Mouse (Mus musculus) midbrain, embryonic 15.5 days (tissue): ENCODE results near the gene 1700029P11Rik. TPM values are rescaled to one million over a fixed set of nuclear protein-coding genes. Genes with fewer than 3 reads are reported as not detected.

Source experiments
- ATAC-seq: fragments of 200-750 bp; cut with Nextera tagmentation; replicated peaks from 2 replicates; pipeline ENCODE4 v1.8.0; 2017; ENCODE audit warnings: moderate TSS enrichment
- H3K27ac ChIP-seq: fragments of 300-500 bp; sonication (generic); 2 replicates; pipeline ENCODE4 v1.5.1; 2015; ENCODE audit warnings: mild to moderate bottlenecking, inconsistent platforms
- H3K27me3 ChIP-seq: fragments of 300-500 bp; sonication (generic); replicated peaks from 2 replicates; pipeline ENCODE4 v1.6.1; 2015; ENCODE audit warnings: inconsistent platforms
- H3K36me3 ChIP-seq: fragments of 300-500 bp; sonication (generic); replicated peaks from 2 replicates; pipeline ENCODE4 v1.6.1; 2015; ENCODE audit warnings: inconsistent platforms
- H3K4me1 ChIP-seq: fragments of 300-500 bp; sonication (generic); 2 replicates; pipeline ENCODE4 v1.6.1; 2015; ENCODE audit warnings: inconsistent platforms
- H3K4me2 ChIP-seq: fragments of 300-500 bp; sonication (generic); 2 replicates; pipeline ENCODE4 v1.6.1; 2015; ENCODE audit warnings: inconsistent platforms, mild to moderate bottlenecking, moderate library complexity
- H3K4me3 ChIP-seq: fragments of 300-500 bp; sonication (generic); 2 replicates; pipeline ENCODE4 v1.5.1; 2015; ENCODE audit warnings: mild to moderate bottlenecking, inconsistent platforms
- H3K9ac ChIP-seq: fragments of 300-500 bp; sonication (generic); 2 replicates; pipeline ENCODE4 v1.6.1; 2015; ENCODE audit warnings: mild to moderate bottlenecking, inconsistent platforms
- H3K9me3 ChIP-seq: fragments of 300-500 bp; sonication (generic); 2 replicates; pipeline ENCODE4 v1.6.1; 2016; ENCODE audit warnings: inconsistent platforms
- WGBS: fragments of 180-500 bp; shearing (Covaris S2); methylation state at CpG from one replicate; pipeline ENCODE4 v1.1.7; 2015; ENCODE audit warnings: mixed read lengths; 5-methylcytosine and 5-hydroxymethylcytosine counted together
- polyA plus RNA-seq: library from polyadenylated mRNA; unstranded; fragments of >200 nt; fragmentation: Nextera tagmentation; extraction: Ambion mirVana; gene quantifications from 2 replicates; pipeline ENCODE4 v1.2.1, GENCODE M21; 2015

1700029P11Rik gene
- polyA plus RNA-seq, 1 experiment from 2014 or later, result not detected

- Histone ChIP-seq H3K9me3 (no peaks in the 10 kb centered on the region), H3K27me3 (no peaks in the 10 kb centered on the region), H3K36me3 (peaks cover 7% of the 10 kb centered on the region; the same call in 1 of the 2 replicates), H3K4me2 (no peak overlapping the region), H3K9ac (no peak overlapping the region), H3K4me3 (no peak overlapping the region), H3K27ac (no peak overlapping the region), H3K4me1 (peaks cover 25% of the 10 kb centered on the region)
- WGBS, result 73% methylated on average over 4 of the region's 4 CpGs
- ATAC-seq, result no peak
Measured at GRCm38 (mm10) chr15:82017461-82017860, 37.1 kb downstream of the 1700029P11Rik start.

DNA sequence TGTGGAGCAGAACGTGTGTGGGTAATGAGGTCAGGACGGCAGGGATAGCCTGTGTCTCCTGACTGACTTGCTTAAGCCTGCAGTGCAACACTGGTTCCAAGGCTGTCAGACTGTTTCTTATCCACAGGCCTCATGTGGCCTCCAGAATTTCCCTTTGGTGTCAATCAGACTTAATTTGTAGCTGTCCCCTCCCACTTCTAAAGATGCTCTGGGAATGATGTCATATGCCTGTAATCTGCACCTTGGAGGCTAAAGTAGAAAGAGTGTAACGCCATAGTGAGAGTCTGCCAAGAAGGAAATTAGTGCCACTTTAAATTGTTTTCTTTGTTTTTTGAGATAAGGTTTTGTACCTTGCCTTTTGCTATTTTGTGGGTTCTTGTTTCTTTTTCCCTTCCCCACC is 38.9 kb downstream of the 1700029P11Rik start:
- Histone ChIP-seq H3K9me3 (no peaks in the 10 kb centered on the region), H3K4me1 (peaks cover 22% of the 10 kb centered on the region), H3K4me3 (no peak overlapping the region), H3K27me3 (no peaks in the 10 kb centered on the region), H3K9ac (no peak overlapping the region), H3K27ac (no peak overlapping the region), H3K4me2 (no peak overlapping the region), H3K36me3 (peaks cover 18% of the 10 kb centered on the region; the same call in 1 of the 2 replicates)
- no peak for ATAC-seq
- WGBS, result 87% methylated on average over 3 of the region's 3 CpGs

DNA sequence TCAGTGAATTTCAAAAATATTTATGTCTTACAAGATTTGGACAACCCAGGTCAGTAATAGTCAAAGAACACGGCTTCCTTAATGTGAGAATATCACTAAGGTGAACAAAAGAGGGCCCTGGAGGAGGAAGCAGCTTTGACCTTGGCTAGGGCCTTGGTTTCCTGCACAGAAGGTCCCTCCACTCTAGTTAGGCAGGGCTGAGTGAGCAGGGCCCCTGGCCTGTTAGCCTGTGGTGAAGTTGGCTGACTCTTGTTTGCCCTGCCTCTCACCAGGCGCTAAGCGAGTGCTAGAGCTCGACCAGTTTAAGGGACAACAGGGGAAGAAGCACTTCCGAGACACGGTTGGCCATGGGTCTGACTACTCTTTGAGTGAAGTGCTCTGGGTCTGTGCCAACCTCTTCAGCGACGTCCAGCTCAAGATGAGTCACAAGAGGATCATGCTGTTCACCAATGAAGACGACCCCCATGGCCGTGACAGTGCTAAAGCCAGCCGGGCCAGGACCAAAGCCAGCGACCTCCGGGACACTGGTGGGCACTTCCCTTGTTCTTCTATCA is 42.3 kb downstream of the 1700029P11Rik start:
- peaks cover 47% of the 10 kb centered on the region for H3K36me3 ChIP-seq
- ATAC-seq, result no peak
- H3K4me3 ChIP-seq, result no peak overlapping the region
- no peaks in the 10 kb centered on the region for H3K4me1 ChIP-seq
- H3K4me2 ChIP-seq, result no peak overlapping the region
- no peaks in the 10 kb centered on the region; the same call in 1 of the 2 replicates for H3K9me3 ChIP-seq
- WGBS, result 94% methylated on average over 13 of the region's 13 CpGs
- H3K27me3 ChIP-seq, result no peaks in the 10 kb centered on the region
- no peak overlapping the region for H3K9ac ChIP-seq
- H3K27ac ChIP-seq, result no peak overlapping the region

- no peaks in the 10 kb centered on the region; the same call in 1 of the 2 replicates for H3K9me3 ChIP-seq
- no peak overlapping the region for H3K4me3 ChIP-seq
- no peak for ATAC-seq
- H3K36me3 ChIP-seq, result peaks cover 56% of the 10 kb centered on the region
- 91% methylated on average over 6 of the region's 6 CpGs for WGBS
- H3K4me1 ChIP-seq, result no peaks in the 10 kb centered on the region
- no peak overlapping the region for H3K27ac ChIP-seq
- no peak overlapping the region for H3K4me2 ChIP-seq
- H3K27me3 ChIP-seq, result no peaks in the 10 kb centered on the region
- no peak overlapping the region for H3K9ac ChIP-seq
Measured at GRCm38 (mm10) chr15:82023965-82024635, 43.8 kb downstream of the 1700029P11Rik start.

GRCm38 (mm10) chr15:82027276-82027675 is 46.9 kb downstream of the 1700029P11Rik start:
- Histone ChIP-seq H3K9ac (no peak overlapping the region), H3K27me3 (no peaks in the 10 kb centered on the region), H3K9me3 (no peaks in the 10 kb centered on the region; the same call in 1 of the 2 replicates), H3K4me2 (no peak overlapping the region), H3K36me3 (peaks cover 64% of the 10 kb centered on the region), H3K4me3 (no peak overlapping the region), H3K4me1 (no peaks in the 10 kb centered on the region), H3K27ac (no peak overlapping the region)
- WGBS, result 95% methylated on average over 7 of the region's 7 CpGs
- no peak for ATAC-seq

DNA sequence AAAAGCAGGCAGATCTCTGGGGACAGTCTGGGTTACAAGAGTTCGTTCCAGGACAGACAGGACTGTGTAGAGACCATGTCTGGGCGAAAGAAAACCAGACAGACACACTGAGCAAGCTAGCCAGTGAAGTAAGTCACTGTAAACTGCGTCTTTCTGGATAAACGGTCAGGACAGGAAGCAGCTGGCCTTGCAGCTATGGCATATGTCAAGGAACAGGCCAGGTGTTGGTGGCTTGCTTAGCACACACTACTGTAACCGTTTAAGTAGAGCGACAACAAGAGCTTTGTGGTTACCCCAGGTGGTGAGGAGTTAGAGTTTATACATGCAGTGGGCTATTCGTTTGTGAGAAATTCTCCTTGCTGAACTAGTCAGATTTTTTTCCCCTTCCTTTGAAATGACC is 47.4 kb downstream of the 1700029P11Rik start:
- H3K27ac ChIP-seq, result no peak overlapping the region
- no peaks in the 10 kb centered on the region; the same call in 1 of the 2 replicates for H3K9me3 ChIP-seq
- H3K9ac ChIP-seq, result no peak overlapping the region
- 92% methylated on average over 7 of the region's 7 CpGs for WGBS
- peaks cover 62% of the 10 kb centered on the region for H3K36me3 ChIP-seq
- H3K4me2 ChIP-seq, result no peak overlapping the region
- H3K4me1 ChIP-seq, result no peaks in the 10 kb centered on the region
- ATAC-seq, result no peak
- H3K27me3 ChIP-seq, result no peaks in the 10 kb centered on the region
- no peak overlapping the region for H3K4me3 ChIP-seq

Other genes starting within 250 kb of the 1700029P11Rik start
- gene Zc3h7b, start 235.5 kb upstream of the 1700029P11Rik start, polyA plus RNA-seq, result 59.2 and 59.7 TPM in 2 replicates
- gene Rangap1, start 235.0 kb upstream of the 1700029P11Rik start, polyA plus RNA-seq, result 162 and 164 TPM in 2 replicates
- gene Tef, start 178.1 kb upstream of the 1700029P11Rik start, polyA plus RNA-seq, result 24.0 and 25.2 TPM in 2 replicates
- 16.5 and 18.5 TPM in 2 replicates for gene Tob2, start 121.7 kb upstream of the 1700029P11Rik start, polyA plus RNA-seq
- gene Phf5a, start 108.6 kb upstream of the 1700029P11Rik start, polyA plus RNA-seq, result 124 and 134 TPM in 2 replicates
- gene Aco2, start 108.2 kb upstream of the 1700029P11Rik start, polyA plus RNA-seq, result 265 and 271 TPM in 2 replicates
- 81.5 and 83.1 TPM in 2 replicates for gene Polr3h, start 54.3 kb upstream of the 1700029P11Rik start, polyA plus RNA-seq
- 248 and 250 TPM in 2 replicates for gene Csdc2, start 43.8 kb upstream of the 1700029P11Rik start, polyA plus RNA-seq
- gene Pmm1, start 19.6 kb upstream of the 1700029P11Rik start, polyA plus RNA-seq, result 84.3 and 89.9 TPM in 2 replicates
- 43.1 and 46.7 TPM in 2 replicates for gene Xrcc6, start 7.3 kb downstream of the 1700029P11Rik start, polyA plus RNA-seq
- gene Desi1, start 53.3 kb downstream of the 1700029P11Rik start, polyA plus RNA-seq, result 50.6 and 50.9 TPM in 2 replicates
- gene Snu13, start 67.1 kb downstream of the 1700029P11Rik start, polyA plus RNA-seq, result 231 and 247 TPM in 2 replicates
- gene 4930407I10Rik, start 78.6 kb downstream of the 1700029P11Rik start, polyA plus RNA-seq, result not detected in 2 replicates
- gene Mei1, start 89.5 kb downstream of the 1700029P11Rik start, polyA plus RNA-seq, result 0.10 TPM in 1 of 2 replicates, not detected in the other
- gene Ccdc134, start 147.4 kb downstream of the 1700029P11Rik start, polyA plus RNA-seq, result 12.2 and 12.7 TPM in 2 replicates
- gene Srebf2, start 166.6 kb downstream of the 1700029P11Rik start, polyA plus RNA-seq, result 220 and 224 TPM in 2 replicates
- gene Shisa8, start 232.3 kb downstream of the 1700029P11Rik start, polyA plus RNA-seq, result 1.1 and 1.5 TPM in 2 replicates
- 0.08 and 0.26 TPM in 2 replicates for gene Tnfrsf13c, start 243.8 kb downstream of the 1700029P11Rik start, polyA plus RNA-seq